9 mouse cellular contexts compared by ENCODE assay signal in genomic region chr2:65619781-65620180, GRCm38 (mm10). TPM values are rescaled to one million over a fixed set of nuclear protein-coding genes. Genes with fewer than 3 reads are reported as not detected.
DNase-seq lines count a peak whose midpoint lies in the region; ATAC-seq lines count a peak whose summit lies in the region.
"Had no signal": no experiment of that assay in that cellular context is flagged by ENCODE, and none has a peak within 500 bp of the region (broad histone marks: within the 10 kb centered on the region; RNA-seq: fewer than 3 reads in every experiment).

No protein-coding gene starts in this region.

- intact Hi-C loops in heart, postnatal 10 days (cut with DNase I) = loop anchor here (2.0 kb wide), 2 partner anchors 49 to 565 kb away; no protein-coding TSS in a partner anchor
- intact Hi-C loops in heart, postnatal 25 days (cut with DNase I) = loop anchor here (5.0 kb wide), 1 partner anchor 563 kb away; no protein-coding TSS in a partner anchor

- ATAC-seq in frontal cortex, adult (ENCODE audit: low TSS enrichment) = no peak
- ATAC-seq: Patski had no signal

- DNase-seq in heart, postnatal 10 days = peak; percentile 22 to 57
- DNase-seq in heart, postnatal 25 days (ENCODE audit: low spot score) = no peak
- peak; percentile 6 for DNase-seq in thymus, postnatal 14 days
- DNase-seq in thymus, postnatal 25 days = no peak
- DNase-seq in forelimb bud, embryonic 11.5 days (ENCODE audit: low read depth, low spot score) = peak; percentile 77
- peak; percentile 59 for DNase-seq in retina, postnatal 1 day
- no peak for DNase-seq in right cerebral cortex, postnatal 36 days (ENCODE audit: low spot score in 2 of 2)

RNA-seq across cellular contexts. Expression of gene Scn2a, which starts 0.8 kb away (rescaled TPM):
- under 1 TPM; 0.40 to 0.45 TPM for total RNA-seq in heart, postnatal 10 days (2021)
- total RNA-seq in heart, postnatal 25 days (2021) = under 1 TPM; 0.42 to 0.67 TPM

RNA-seq across cellular contexts. Expression of gene Scn3a, which starts 52.4 kb away (rescaled TPM):
- 1 to 10 TPM; 1.9 to 2.0 TPM for total RNA-seq in heart, postnatal 10 days (2021)
- total RNA-seq in heart, postnatal 25 days (2021) = 1 to 10 TPM in 1 of 2 experiments, under 1 TPM in 1; 0.75 to 2.1 TPM

Comparison
In these comparisons a context has a peak if more than half of its experiments do, and no peak if none do; other contexts are left out.
1. DNase-seq: peak in heart, postnatal 10 days (2 of 2), thymus, postnatal 14 days (single experiment), forelimb bud, embryonic 11.5 days (single experiment) and retina, postnatal 1 day (single experiment); none in heart, postnatal 25 days (single experiment), thymus, postnatal 25 days (single experiment) and right cerebral cortex, postnatal 36 days (0 of 2).